Mouse (Mus musculus): ENCODE data around the gene Olfr813.
"Not testable (repeated sequence)": the region's sequence is repeated elsewhere in the genome, so short reads cannot be mapped to it uniquely, and the experiment has no call there.

The Olfr813 gene

DNA sequence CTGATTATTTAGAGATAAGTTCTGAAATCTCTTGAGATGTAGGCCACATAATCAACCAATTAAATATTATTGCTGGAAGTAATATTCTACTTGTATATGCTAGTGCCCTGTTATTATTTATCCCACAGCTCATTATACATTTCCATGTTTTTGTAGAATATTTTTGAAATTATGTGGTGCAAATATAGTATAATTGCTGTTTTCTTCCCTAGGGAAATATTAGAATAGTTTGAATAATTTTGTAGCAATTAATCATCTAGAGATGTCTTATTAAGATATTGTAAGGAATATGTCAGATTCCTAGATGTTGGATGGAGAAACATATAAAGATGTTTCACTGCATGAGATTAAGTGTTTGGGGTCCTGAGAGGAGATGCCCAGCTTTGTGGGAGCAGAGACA is at the start of gene Olfr813:
Gene Olfr813, plus strand, starts transcription at position 301 of the 400 bp plus-strand sequence.
- DNase-seq, result no peak

DNA sequence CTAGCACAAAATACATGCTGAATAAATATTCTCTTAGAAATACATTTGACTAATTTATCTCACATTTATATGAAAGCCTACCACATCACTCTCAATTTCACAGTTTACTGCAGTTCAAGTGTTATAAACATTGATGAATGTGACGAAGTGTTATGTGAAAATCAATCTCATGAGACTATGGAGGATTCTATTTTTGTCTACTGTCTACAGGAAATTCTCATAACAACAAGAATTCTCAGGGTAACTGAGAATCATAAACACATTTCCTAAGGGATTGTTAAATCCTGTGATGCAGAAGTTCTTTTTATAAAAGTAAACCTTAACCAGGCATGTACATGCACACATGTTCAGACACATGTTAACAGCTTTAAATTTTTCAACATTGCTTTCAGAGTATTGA is 9.2 kb upstream of the Olfr813 start, which contains the start of gene Olfr812:
Gene Olfr812, minus strand, starts transcription at position 101 of the 400 bp plus-strand sequence.
- DNase-seq, result no peak

DNA sequence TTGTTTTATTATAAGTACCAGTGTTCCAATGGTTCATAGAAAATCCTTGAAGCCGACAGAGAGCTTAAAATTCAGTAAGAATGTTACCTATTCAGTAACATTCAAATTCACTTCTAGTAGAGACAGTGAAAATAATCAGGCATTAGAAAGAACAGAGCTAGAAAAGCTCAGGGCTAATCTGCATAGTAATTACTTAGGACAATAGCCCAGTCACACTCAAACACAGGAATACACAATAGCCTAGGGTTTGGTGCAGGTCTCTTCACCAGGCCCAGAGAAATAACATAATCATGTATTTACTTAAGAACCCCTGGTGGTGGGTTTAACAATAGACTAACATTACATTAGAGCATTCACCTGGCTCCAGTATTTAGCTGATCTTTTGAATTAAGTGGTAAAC is 7.8 kb upstream of the Olfr813 start:
- DNase-seq, result no peak

DNA sequence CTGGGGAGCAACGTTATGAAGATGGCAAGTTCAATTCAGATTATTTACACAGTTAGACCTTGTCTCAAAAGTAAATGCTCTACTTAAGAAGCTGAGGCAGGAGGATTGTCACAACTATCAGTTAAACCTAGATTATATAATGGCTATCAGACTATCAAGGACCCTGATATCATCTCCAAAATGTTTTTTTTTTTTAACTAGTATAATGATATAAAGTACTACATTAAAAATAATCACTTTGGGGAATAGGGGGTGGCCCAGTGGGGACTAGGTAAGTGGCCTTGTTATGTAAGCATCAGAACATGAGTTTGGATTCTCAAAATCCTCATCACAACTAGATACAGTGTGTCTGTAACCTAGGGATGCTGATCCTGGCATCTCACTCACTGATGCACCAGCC is 24.6 kb downstream of the Olfr813 start, which contains the start of gene Olfr814:
Gene Olfr814, minus strand, starts transcription at position 101 of the 400 bp plus-strand sequence.
- DNase-seq, result not testable (repeated sequence)

DNA sequence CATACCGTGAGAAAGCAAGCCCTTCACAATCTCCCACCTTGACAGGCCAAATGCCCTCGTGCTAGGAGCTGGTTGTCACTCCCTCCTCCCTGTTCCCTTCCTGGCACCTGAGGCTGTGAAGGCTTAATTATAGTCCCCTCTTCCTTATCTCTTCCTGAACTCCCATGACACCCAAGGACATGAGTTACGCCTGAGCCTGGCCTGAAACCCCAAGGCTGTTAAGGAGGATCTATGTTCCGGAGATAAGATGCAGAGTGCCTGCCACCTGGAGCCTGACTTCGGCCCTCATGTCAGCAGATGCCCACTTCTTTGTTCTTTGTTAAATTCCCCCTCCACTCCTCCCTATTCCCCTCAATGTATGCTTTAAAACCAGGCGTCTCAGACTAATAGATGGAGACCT is 30.3 kb downstream of the Olfr813 start:
- not testable (repeated sequence) for DNase-seq

DNA sequence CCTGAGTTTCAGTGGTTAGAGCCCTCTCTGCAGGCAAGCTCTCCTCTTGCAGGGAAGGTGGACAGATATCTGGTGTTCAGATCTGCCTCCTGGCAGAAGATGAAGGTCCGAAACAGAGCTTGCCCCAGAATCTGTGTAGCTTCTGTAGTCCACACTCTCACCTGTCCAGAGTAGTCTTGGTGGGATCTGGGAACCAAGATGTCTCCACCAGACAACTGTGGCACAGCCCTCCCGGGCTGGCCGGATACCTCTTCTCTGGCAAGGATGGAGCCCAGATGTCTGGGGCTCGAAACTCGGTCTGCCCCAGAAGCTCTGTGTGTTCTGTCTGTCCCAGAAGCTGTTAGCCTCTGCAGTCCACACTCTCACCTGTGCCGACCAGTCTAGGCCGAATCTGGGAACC is 30.8 kb downstream of the Olfr813 start:
- DNase-seq, result no peak

DNA sequence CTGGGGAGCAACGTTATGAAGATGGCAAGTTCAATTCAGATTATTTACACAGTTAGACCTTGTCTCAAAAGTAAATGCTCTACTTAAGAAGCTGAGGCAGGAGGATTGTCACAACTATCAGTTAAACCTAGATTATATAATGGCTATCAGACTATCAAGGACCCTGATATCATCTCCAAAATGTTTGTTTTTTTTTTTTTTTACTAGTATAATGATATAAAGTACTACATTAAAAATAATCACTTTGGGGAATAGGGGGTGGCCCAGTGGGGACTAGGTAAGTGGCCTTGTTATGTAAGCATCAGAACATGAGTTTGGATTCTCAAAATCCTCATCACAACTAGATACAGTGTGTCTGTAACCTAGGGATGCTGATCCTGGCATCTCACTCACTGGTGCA is 50.6 kb downstream of the Olfr813 start, which contains the start of gene Olfr815:
Gene Olfr815, minus strand, starts transcription at position 101 of the 400 bp plus-strand sequence.
- not testable (repeated sequence) for DNase-seq
